Mouse (Mus musculus): ENCODE results near the gene Susd2. TPM values are rescaled to one million over a fixed set of nuclear protein-coding genes. Genes with fewer than 3 reads are reported as not detected.
A peak's percentile ranks its signal among the peaks of the same experiment; 100 is the strongest.

The Susd2 gene
- polyA plus RNA-seq, 1 experiment from 2014 or later: 5.1 TPM

GRCm38 (mm10) chr10:75620818-75621217, 23.0 kb downstream of the Susd2 start:
- WGBS: 45% methylated on average over 3 of the region's 3 CpGs
- ATAC-seq (ENCODE audit: insufficient number of reproducible peaks, low FRiP score): no peak
- Histone ChIP-seq H3K4me1 (replicated peaks) (no peaks in the 10 kb centered on the region), H3K27ac (ENCODE audit: poor library complexity, severe bottlenecking) (no peak overlapping the region), H3K4me3 (no peak overlapping the region), H3K9me3 (replicated peaks) (peaks cover 5% of the 10 kb centered on the region), H3K36me3 (no peaks in the 10 kb centered on the region), H3K27me3 (replicated peaks) (no peaks in the 10 kb centered on the region), H3K9ac (no peak overlapping the region), H3K4me2 (no peak overlapping the region)

- no peak overlapping the region for H3K27ac ChIP-seq (ENCODE audit: poor library complexity, severe bottlenecking)
- no peak overlapping the region for H3K9ac ChIP-seq
- H3K4me3 ChIP-seq: no peak overlapping the region
- no peaks in the 10 kb centered on the region for H3K9me3 ChIP-seq (replicated peaks)
- ATAC-seq (ENCODE audit: insufficient number of reproducible peaks, low FRiP score): no peak
- no peaks in the 10 kb centered on the region for H3K27me3 ChIP-seq (replicated peaks)
- no peaks in the 10 kb centered on the region for H3K4me1 ChIP-seq (replicated peaks)
- H3K36me3 ChIP-seq: no peaks in the 10 kb centered on the region
- WGBS: 82% methylated on average over 4 of the region's 4 CpGs
- H3K4me2 ChIP-seq: no peak overlapping the region
These were observed 27.8 kb downstream of the Susd2 start for GRCm38 (mm10) chr10:75616044-75616443.

DNA sequence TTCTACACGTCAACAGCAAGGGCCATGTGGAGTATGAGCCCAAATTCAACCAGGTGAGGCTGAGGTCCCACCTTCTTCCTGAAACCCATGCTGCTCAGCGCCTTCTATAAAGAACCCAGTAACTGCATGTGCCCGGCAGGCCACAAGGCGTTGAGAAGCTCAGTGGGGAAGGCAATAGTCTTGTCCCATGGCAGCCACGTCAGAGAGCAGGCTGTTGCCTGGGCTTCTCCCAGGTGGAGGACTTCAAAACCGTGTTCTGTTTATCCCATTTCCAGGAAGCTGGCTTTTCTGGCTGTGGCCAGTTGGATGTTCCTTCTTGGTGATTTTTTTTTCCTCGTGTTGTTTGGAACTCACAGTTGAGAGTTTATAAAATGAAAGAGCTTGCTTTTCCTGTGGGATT, 33.3 kb downstream of the Susd2 start:
- Histone ChIP-seq H3K4me1 (replicated peaks) (peaks cover 1% of the 10 kb centered on the region), H3K9me3 (replicated peaks) (no peaks in the 10 kb centered on the region), H3K36me3 (no peaks in the 10 kb centered on the region), H3K27me3 (replicated peaks) (no peaks in the 10 kb centered on the region), H3K4me3 (no peak overlapping the region), H3K27ac (ENCODE audit: poor library complexity, severe bottlenecking) (no peak overlapping the region), H3K4me2 (no peak overlapping the region), H3K9ac (no peak overlapping the region)
- no peak for ATAC-seq (ENCODE audit: insufficient number of reproducible peaks, low FRiP score)
- 44% methylated on average over 7 of the region's 7 CpGs for WGBS

GRCm38 (mm10) chr10:75608975-75609374, 34.8 kb downstream of the Susd2 start:
- Histone ChIP-seq H3K4me3 (no peak overlapping the region), H3K27ac (ENCODE audit: poor library complexity, severe bottlenecking) (no peak overlapping the region), H3K4me2 (no peak overlapping the region), H3K9me3 (replicated peaks) (no peaks in the 10 kb centered on the region), H3K27me3 (replicated peaks) (no peaks in the 10 kb centered on the region), H3K36me3 (no peaks in the 10 kb centered on the region), H3K9ac (no peak overlapping the region), H3K4me1 (replicated peaks) (peaks cover 8% of the 10 kb centered on the region)
- 85% methylated on average over 11 of the region's 11 CpGs for WGBS
- ATAC-seq (ENCODE audit: insufficient number of reproducible peaks, low FRiP score): no peak

DNA sequence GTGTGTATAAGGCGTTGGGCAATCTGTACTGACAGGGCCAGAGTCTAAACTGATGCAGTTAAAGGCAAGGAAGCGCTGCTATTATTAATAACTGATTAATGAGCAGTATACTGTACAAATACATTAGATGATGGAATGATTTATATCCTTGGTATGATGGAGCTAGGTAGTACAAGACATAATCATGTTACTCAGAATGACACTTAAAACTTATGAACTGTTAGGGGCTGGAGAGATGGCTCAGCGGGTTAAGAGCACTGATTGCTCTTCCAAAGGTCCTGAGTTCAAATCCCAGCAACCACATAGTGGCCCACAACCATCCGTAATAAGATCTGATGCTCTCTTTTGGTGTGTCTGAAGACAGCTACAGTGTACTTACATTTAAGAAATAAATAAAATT, 36.6 kb downstream of the Susd2 start:
- Histone ChIP-seq H3K4me2 (no peak overlapping the region), H3K27ac (ENCODE audit: poor library complexity, severe bottlenecking) (no peak overlapping the region), H3K9me3 (replicated peaks) (no peaks in the 10 kb centered on the region), H3K36me3 (no peaks in the 10 kb centered on the region), H3K27me3 (replicated peaks) (no peaks in the 10 kb centered on the region), H3K4me1 (replicated peaks) (peaks cover 8% of the 10 kb centered on the region), H3K4me3 (no peak overlapping the region), H3K9ac (no peak overlapping the region)
- WGBS: 84% methylated on average over 4 of the region's 4 CpGs
- no peak for ATAC-seq (ENCODE audit: insufficient number of reproducible peaks, low FRiP score)

DNA sequence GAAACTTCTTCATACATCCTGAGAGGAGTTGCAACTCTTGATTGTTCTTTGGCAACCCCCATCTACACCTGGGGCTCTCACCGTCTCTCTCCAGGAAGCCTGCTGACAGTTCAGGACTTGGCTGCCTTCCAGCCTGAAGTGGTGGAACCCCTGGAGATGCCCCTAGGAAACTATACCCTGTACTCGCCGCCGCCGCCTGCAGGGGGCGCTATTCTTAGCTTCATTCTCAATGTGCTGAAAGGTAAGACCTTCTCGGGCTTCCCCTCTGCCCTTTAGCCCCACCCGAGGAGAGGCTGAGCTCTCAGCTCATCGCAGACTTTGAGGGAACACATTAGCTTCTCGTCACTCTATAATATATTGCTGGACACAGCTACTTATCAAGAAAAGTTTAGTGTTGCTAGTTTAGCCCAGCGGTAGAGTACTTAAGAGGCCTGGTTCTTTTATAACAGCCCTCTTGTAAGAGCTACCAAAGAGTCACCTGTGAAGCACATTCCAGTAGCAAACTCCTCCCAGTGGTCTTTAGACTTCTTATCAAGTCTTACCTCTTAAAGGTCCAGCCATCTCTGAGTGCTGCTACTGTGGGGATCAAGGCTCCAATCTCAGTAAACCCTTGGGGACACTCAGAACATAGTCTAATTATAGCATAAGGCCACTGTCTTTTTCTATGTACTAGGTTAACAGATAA, 38.5 kb downstream of the Susd2 start:
- no peak overlapping the region for H3K4me2 ChIP-seq
- no peaks in the 10 kb centered on the region for H3K36me3 ChIP-seq
- no peak overlapping the region for H3K27ac ChIP-seq (ENCODE audit: poor library complexity, severe bottlenecking)
- no peak overlapping the region for H3K4me3 ChIP-seq
- no peak for ATAC-seq (ENCODE audit: insufficient number of reproducible peaks, low FRiP score)
- WGBS: 31% methylated on average over 11 of the region's 11 CpGs
- H3K9me3 ChIP-seq (replicated peaks): no peaks in the 10 kb centered on the region
- H3K4me1 ChIP-seq (replicated peaks): peaks cover 8% of the 10 kb centered on the region
- H3K27me3 ChIP-seq (replicated peaks): no peaks in the 10 kb centered on the region
- no peak overlapping the region for H3K9ac ChIP-seq

- Histone ChIP-seq H3K4me1 (replicated peaks) (peaks cover 7% of the 10 kb centered on the region), H3K36me3 (peaks cover 5% of the 10 kb centered on the region; the same call in 1 of the 2 replicates), H3K9me3 (replicated peaks) (peaks cover 3% of the 10 kb centered on the region), H3K27ac (ENCODE audit: poor library complexity, severe bottlenecking) (no peak overlapping the region), H3K4me2 (no peak overlapping the region), H3K27me3 (replicated peaks) (no peaks in the 10 kb centered on the region), H3K9ac (no peak overlapping the region), H3K4me3 (no peak overlapping the region)
- no peak for ATAC-seq (ENCODE audit: insufficient number of reproducible peaks, low FRiP score)
- 63% methylated on average over 7 of the region's 7 CpGs for WGBS
These were observed 43.5 kb downstream of the Susd2 start for GRCm38 (mm10) chr10:75600189-75600730.

GRCm38 (mm10) chr10:75595981-75596380, 47.8 kb downstream of the Susd2 start:
- Histone ChIP-seq H3K9me3 (replicated peaks) (peaks cover 3% of the 10 kb centered on the region), H3K27ac (ENCODE audit: poor library complexity, severe bottlenecking) (no peak overlapping the region), H3K9ac (no peak overlapping the region), H3K27me3 (replicated peaks) (no peaks in the 10 kb centered on the region), H3K4me3 (no peak overlapping the region), H3K4me1 (replicated peaks) (peaks cover 13% of the 10 kb centered on the region; the same call in 1 of the 2 replicates), H3K4me2 (no peak overlapping the region), H3K36me3 (peaks cover 5% of the 10 kb centered on the region; the same call in 1 of the 2 replicates)
- WGBS: 71% methylated on average over 8 of the region's 8 CpGs
- no peak for ATAC-seq (ENCODE audit: insufficient number of reproducible peaks, low FRiP score)

DNA sequence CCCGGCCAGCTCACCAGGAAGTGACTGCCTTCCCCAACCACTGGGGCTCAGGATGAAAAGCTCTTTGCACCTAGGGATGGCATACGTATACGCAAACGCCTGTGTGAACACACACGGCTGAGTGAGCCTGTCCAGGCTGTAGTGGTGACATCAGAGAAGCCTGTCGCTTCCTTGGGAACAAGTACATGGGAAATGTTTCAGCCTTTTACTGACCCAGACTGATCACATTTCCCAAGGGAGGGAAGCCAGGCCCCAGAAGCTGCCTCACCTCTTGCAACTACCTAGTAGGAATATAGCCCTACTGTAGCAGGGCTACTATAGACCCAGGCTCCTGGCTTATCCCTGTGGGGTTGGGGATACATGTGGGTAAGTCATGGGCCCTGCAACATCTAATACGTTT, 51.2 kb downstream of the Susd2 start:
- ATAC-seq (ENCODE audit: insufficient number of reproducible peaks, low FRiP score): no peak
- no peak overlapping the region for H3K9ac ChIP-seq
- H3K4me1 ChIP-seq (replicated peaks): peaks cover 34% of the 10 kb centered on the region
- no peaks in the 10 kb centered on the region for H3K36me3 ChIP-seq
- no peak overlapping the region for H3K4me3 ChIP-seq
- H3K27me3 ChIP-seq (replicated peaks): no peaks in the 10 kb centered on the region
- peaks cover 3% of the 10 kb centered on the region for H3K9me3 ChIP-seq (replicated peaks)
- H3K27ac ChIP-seq (ENCODE audit: poor library complexity, severe bottlenecking): 0 out of 2 replicates have a peak overlapping the region, but pooled peaks have one; percentile 81
- WGBS: 58% methylated on average over 7 of the region's 7 CpGs
- H3K4me2 ChIP-seq: no peak overlapping the region

- Histone ChIP-seq H3K27me3 (replicated peaks) (no peaks in the 10 kb centered on the region), H3K4me3 (no peak overlapping the region), H3K27ac (ENCODE audit: poor library complexity, severe bottlenecking) (peak overlapping the region; percentile 81), H3K9ac (no peak overlapping the region), H3K36me3 (no peaks in the 10 kb centered on the region), H3K4me1 (replicated peaks) (peaks cover 35% of the 10 kb centered on the region), H3K9me3 (replicated peaks) (no peaks in the 10 kb centered on the region), H3K4me2 (peak overlapping the region; percentile 59)
- peak; percentile 68 for ATAC-seq (ENCODE audit: insufficient number of reproducible peaks, low FRiP score)
- whole genome bisulfite sequencing: 57% methylated on average over 12 of the region's 12 CpGs
These were observed 52.5 kb downstream of the Susd2 start for GRCm38 (mm10) chr10:75591211-75591894.

DNA sequence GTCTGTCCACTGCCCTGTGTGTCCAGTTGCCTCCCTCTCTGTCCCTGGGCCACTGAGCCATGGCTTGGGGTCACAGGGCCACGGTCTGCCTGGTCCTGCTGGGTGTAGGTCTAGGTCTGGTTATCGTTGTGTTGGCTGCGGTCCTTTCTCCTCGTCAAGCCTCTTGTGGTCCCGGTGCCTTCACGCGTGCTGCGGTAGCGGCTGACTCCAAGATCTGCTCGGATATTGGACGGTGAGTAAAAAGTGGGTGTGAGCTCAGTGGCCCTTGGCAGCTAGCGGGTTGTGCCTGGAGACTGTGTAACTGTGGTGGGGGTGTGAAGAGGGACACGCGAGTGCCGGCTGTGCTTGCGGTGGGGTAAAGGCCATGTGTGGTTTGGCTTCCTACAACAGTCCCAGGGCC, 54.2 kb downstream of the Susd2 start:
- peak overlapping the region; percentile 59 for H3K4me2 ChIP-seq
- WGBS: 59% methylated on average over 16 of the region's 16 CpGs
- peak overlapping the region; percentile 70 for H3K27ac ChIP-seq (ENCODE audit: poor library complexity, severe bottlenecking)
- H3K9ac ChIP-seq: peak overlapping the region; percentile 42
- peaks cover 32% of the 10 kb centered on the region for H3K4me1 ChIP-seq (replicated peaks)
- no peaks in the 10 kb centered on the region for H3K36me3 ChIP-seq
- no peak for ATAC-seq (ENCODE audit: insufficient number of reproducible peaks, low FRiP score)
- H3K27me3 ChIP-seq (replicated peaks): peaks cover 12% of the 10 kb centered on the region
- peak overlapping the region; percentile 34 for H3K4me3 ChIP-seq
- no peaks in the 10 kb centered on the region for H3K9me3 ChIP-seq (replicated peaks)

Measured in heart, embryonic 12.5 days (tissue).